Comparison of ENCODE assay signal across 13 mouse cellular contexts in genomic region chr13:108060936-108061578, GRCm38 (mm10). TPM values are rescaled to one million over a fixed set of nuclear protein-coding genes. Genes with fewer than 3 reads are reported as not detected.
DNase-seq lines count a peak whose midpoint lies in the region; ATAC-seq lines count a peak whose summit lies in the region.
"Had no signal": no experiment of that assay in that cellular context is flagged by ENCODE, and none has a peak within 500 bp of the region (broad histone marks: within the 10 kb centered on the region; RNA-seq: fewer than 3 reads in every experiment).

No protein-coding gene starts in this region.

- peaks cover 25% of the 10 kb centered on the region for H3K4me1 ChIP-seq in hindbrain, embryonic 14.5 days (replicated peaks; ENCODE audit: control insufficient read depth, insufficient read depth, low read length)
- H3K4me1 ChIP-seq in hindbrain, embryonic 11.5 days (replicated peaks; ENCODE audit: control insufficient read depth, insufficient read depth, low read length) = peaks cover 3% of the 10 kb centered on the region
- H3K4me1 ChIP-seq in lung, embryonic 15.5 days = peaks cover 50% of the 10 kb centered on the region
- H3K4me1 ChIP-seq: heart, embryonic 15.5 days had no signal

- peak overlapping the region; percentile 24; the same call in 1 of the 2 replicates for H3K27ac ChIP-seq in hindbrain, embryonic 14.5 days
- H3K27ac ChIP-seq in hindbrain, embryonic 11.5 days (ENCODE audit: low read depth, low read length) = no peak overlapping the region
- peak overlapping the region; percentile 59 for H3K27ac ChIP-seq in lung, embryonic 15.5 days
- H3K27ac ChIP-seq: heart, embryonic 15.5 days; liver, embryonic 14.5 days had no signal

- WGBS in hindbrain, embryonic 14.5 days = 38% methylated on average over 8 of the region's 8 CpGs
- 47% methylated on average over 8 of the region's 8 CpGs for WGBS in hindbrain, embryonic 11.5 days
- WGBS in lung, embryonic 15.5 days = 58% methylated on average over 8 of the region's 8 CpGs

- no peaks in the 10 kb centered on the region for H3K36me3 ChIP-seq in hindbrain, embryonic 14.5 days (replicated peaks; ENCODE audit: control insufficient read depth, insufficient read depth)
- no peaks in the 10 kb centered on the region for H3K36me3 ChIP-seq in hindbrain, embryonic 11.5 days (ENCODE audit: control insufficient read depth, insufficient read depth, low read length)
- H3K36me3 ChIP-seq in lung, embryonic 15.5 days = no peaks in the 10 kb centered on the region
- H3K36me3 ChIP-seq: heart, embryonic 15.5 days had no signal

- H3K4me2 ChIP-seq in hindbrain, embryonic 14.5 days (replicated peaks) = no peak overlapping the region
- H3K4me2 ChIP-seq in hindbrain, embryonic 11.5 days (replicated peaks; ENCODE audit: low read depth, low read length) = no peak overlapping the region
- H3K4me2 ChIP-seq in lung, embryonic 15.5 days = no peak overlapping the region
- H3K4me2 ChIP-seq: heart, embryonic 15.5 days had no signal

- H3K4me3 ChIP-seq in hindbrain, embryonic 14.5 days (replicated peaks; ENCODE audit: low read length) = no peak overlapping the region
- H3K4me3 ChIP-seq in hindbrain, embryonic 11.5 days (ENCODE audit: low read depth, low read length) = no peak overlapping the region
- no peak overlapping the region for H3K4me3 ChIP-seq in lung, embryonic 15.5 days
- H3K4me3 ChIP-seq: heart, embryonic 15.5 days had no signal

- no peak overlapping the region for H3K9ac ChIP-seq in hindbrain, embryonic 14.5 days
- H3K9ac ChIP-seq in hindbrain, embryonic 11.5 days (ENCODE audit: low read depth, low read length) = no peak overlapping the region
- no peak overlapping the region for H3K9ac ChIP-seq in lung, embryonic 15.5 days
- H3K9ac ChIP-seq: heart, embryonic 15.5 days; liver, embryonic 14.5 days had no signal

- H3K9me3 ChIP-seq in hindbrain, embryonic 14.5 days (ENCODE audit: control insufficient read depth, low read length) = no peaks in the 10 kb centered on the region
- no peaks in the 10 kb centered on the region for H3K9me3 ChIP-seq in hindbrain, embryonic 11.5 days (ENCODE audit: control insufficient read depth, low read length)
- no peaks in the 10 kb centered on the region for H3K9me3 ChIP-seq in lung, embryonic 15.5 days
- H3K9me3 ChIP-seq: heart, embryonic 15.5 days had no signal

- no peaks in the 10 kb centered on the region for H3K27me3 ChIP-seq in hindbrain, embryonic 14.5 days (ENCODE audit: control insufficient read depth, insufficient read depth, low read length)
- H3K27me3 ChIP-seq in hindbrain, embryonic 11.5 days (ENCODE audit: control insufficient read depth, insufficient read depth, low read length) = no peaks in the 10 kb centered on the region
- H3K27me3 ChIP-seq in lung, embryonic 15.5 days = no peaks in the 10 kb centered on the region
- H3K27me3 ChIP-seq: heart, embryonic 15.5 days had no signal

- no peak for ATAC-seq in hindbrain, embryonic 14.5 days (ENCODE audit: low FRiP score)
- ATAC-seq in hindbrain, embryonic 11.5 days (ENCODE audit: low FRiP score) = no peak
- ATAC-seq in lung, embryonic 15.5 days (ENCODE audit: borderline replicate concordance, extremely low read depth, low FRiP score, low TSS enrichment) = no peak

- DNase-seq in adrenal gland, postnatal 10 days = peak; percentile 12
- no peak for DNase-seq in adrenal gland, postnatal 14 days
- no peak for DNase-seq in hindbrain, embryonic 14.5 days (ENCODE audit: low spot score)
- DNase-seq in hindbrain, embryonic 11.5 days (ENCODE audit: low spot score) = no peak
- DNase-seq in lung, adult 18-20 months = no peak
- DNase-seq in lung, postnatal 10 days = peak; percentile 51
- no peak for DNase-seq in testis, postnatal 14 days (ENCODE audit: low spot score)
- DNase-seq: cerebellum, adult 9-11 months; right cerebral cortex, postnatal 4 days; thymus, postnatal 14 days had no signal

RNA-seq across cellular contexts. Expression of gene Smim15, which starts 16.8 kb away (rescaled TPM):
- 10 to 100 TPM; 35.3 to 39.3 TPM for total RNA-seq in adrenal gland, postnatal 10 days (2021)
- 41.1 and 42.2 TPM in 2 replicates for total RNA-seq in adrenal gland, postnatal 14 days (2021)
- 33.6 and 40.2 TPM in 2 replicates for polyA plus RNA-seq in hindbrain, embryonic 14.5 days (2014; fragmentation: Nextera tagmentation; extraction: Ambion mirVana)
- polyA plus RNA-seq in hindbrain, embryonic 11.5 days (2014; fragmentation: Nextera tagmentation; extraction: Ambion mirVana) = 66.2 and 69.8 TPM in 2 replicates
- polyA plus RNA-seq in lung, embryonic 15.5 days (2015; fragmentation: Nextera tagmentation; extraction: Ambion mirVana) = 68.8 and 69.7 TPM in 2 replicates

Comparison
In these comparisons a context has a peak if more than half of its experiments do, and no peak if none do; other contexts are left out.
1. DNase-seq: peak in adrenal gland, postnatal 10 days (single experiment) and lung, postnatal 10 days (single experiment); none in adrenal gland, postnatal 14 days (single experiment), hindbrain, embryonic 14.5 days (single experiment), hindbrain, embryonic 11.5 days (single experiment), lung, adult 18-20 months (0 of 2) and testis, postnatal 14 days (single experiment).